Mouse (Mus musculus): Measurements from ENCODE around the gene Elf5.

- TF ChIP-seq CTCF (IDR thresholded peaks at IDR 0.05), result no peak
- no peak for TF ChIP-seq EP300 (IDR thresholded peaks at IDR 0.05)
Observed at GRCm38 (mm10) chr2:103435110-103435509, 23.6 kb downstream of the Elf5 start.
